Mouse (Mus musculus): ENCODE results near the gene Tnpo3. TPM values are rescaled to one million over a fixed set of nuclear protein-coding genes. Genes with fewer than 3 reads are reported as not detected.

Gene Tnpo3
- polyA plus RNA-seq, 1 experiment from 2014 or later, result 122 TPM

Other genes starting within 250 kb of the Tnpo3 start
- 0.14 and 0.20 TPM in 2 replicates for gene Opn1sw, start 221.4 kb downstream of the Tnpo3 start, polyA plus RNA-seq (2016; fragmentation: Nextera tagmentation; extraction: Ambion mirVana)
- gene Ccdc136, start 213.6 kb downstream of the Tnpo3 start, polyA plus RNA-seq (2016; fragmentation: Nextera tagmentation; extraction: Ambion mirVana), result 20.9 and 21.7 TPM in 2 replicates
- gene Flnc, start 176.6 kb downstream of the Tnpo3 start, polyA plus RNA-seq (2016; fragmentation: Nextera tagmentation; extraction: Ambion mirVana), result 2.8 and 4.1 TPM in 2 replicates
- 202 and 219 TPM in 2 replicates for gene Atp6v1f, start 142.2 kb downstream of the Tnpo3 start, polyA plus RNA-seq (2016; fragmentation: Nextera tagmentation; extraction: Ambion mirVana)
- gene Atp6v1fnb, start 138.4 kb downstream of the Tnpo3 start, polyA plus RNA-seq (2016; fragmentation: Nextera tagmentation; extraction: Ambion mirVana), result not detected in 2 replicates
- gene Kcp, start 101.9 kb downstream of the Tnpo3 start, polyA plus RNA-seq (2016; fragmentation: Nextera tagmentation; extraction: Ambion mirVana), result 11.4 and 13.7 TPM in 2 replicates
- gene Irf5, start 83.3 kb downstream of the Tnpo3 start, polyA plus RNA-seq (2016; fragmentation: Nextera tagmentation; extraction: Ambion mirVana), result 2.1 and 2.2 TPM in 2 replicates
- 10.9 and 12.2 TPM in 2 replicates for gene Tspan33, start 84.3 kb upstream of the Tnpo3 start, polyA plus RNA-seq (2016; fragmentation: Nextera tagmentation; extraction: Ambion mirVana)
- 49.6 and 51.7 TPM in 2 replicates for gene Smo, start 125.6 kb upstream of the Tnpo3 start, polyA plus RNA-seq (2016; fragmentation: Nextera tagmentation; extraction: Ambion mirVana)
- gene Ahcyl2, start 158.1 kb upstream of the Tnpo3 start, polyA plus RNA-seq (2016; fragmentation: Nextera tagmentation; extraction: Ambion mirVana), result 12.5 and 13.7 TPM in 2 replicates